Mouse (Mus musculus) inflammation-experienced regulatory T-cells, adult 6 months (primary cell): ENCODE measurements around the gene Lgals1. TPM values are rescaled to one million over a fixed set of nuclear protein-coding genes. Genes with fewer than 3 reads are reported as not detected.

Experiments
- ATAC-seq: one replicate; pipeline ENCODE4 v1.8.0; 2017
- polyA plus RNA-seq, 3 experiments: library from polyadenylated mRNA; unstranded; fragments of 100-300 nt; shearing (Covaris generic); gene quantifications; one replicate each; pipeline ENCODE4 v1.2.1; 2017

Gene Lgals1
- polyA plus RNA-seq, 3 experiments from 2014 or later, result 309 to 2,729 (median 443) TPM

GRCm38 (mm10) chr15:78940325-78940724 is 13.8 kb downstream of the Lgals1 start:
- no peak for ATAC-seq

GRCm38 (mm10) chr15:78942663-78943062 is 16.1 kb downstream of the Lgals1 start:
- peak; percentile 32 for ATAC-seq

- ATAC-seq, result no peak
These were observed 19.7 kb downstream of the Lgals1 start for GRCm38 (mm10) chr15:78946232-78946631.

GRCm38 (mm10) chr15:78947657-78948056 is 21.1 kb downstream of the Lgals1 start, which contains the start of gene Triobp:
Gene Triobp, plus strand, starts transcription at chr15:78947724.
- ATAC-seq, result no peak

GRCm38 (mm10) chr15:78948152-78948725 is 21.7 kb downstream of the Lgals1 start:
- no peak for ATAC-seq

DNA sequence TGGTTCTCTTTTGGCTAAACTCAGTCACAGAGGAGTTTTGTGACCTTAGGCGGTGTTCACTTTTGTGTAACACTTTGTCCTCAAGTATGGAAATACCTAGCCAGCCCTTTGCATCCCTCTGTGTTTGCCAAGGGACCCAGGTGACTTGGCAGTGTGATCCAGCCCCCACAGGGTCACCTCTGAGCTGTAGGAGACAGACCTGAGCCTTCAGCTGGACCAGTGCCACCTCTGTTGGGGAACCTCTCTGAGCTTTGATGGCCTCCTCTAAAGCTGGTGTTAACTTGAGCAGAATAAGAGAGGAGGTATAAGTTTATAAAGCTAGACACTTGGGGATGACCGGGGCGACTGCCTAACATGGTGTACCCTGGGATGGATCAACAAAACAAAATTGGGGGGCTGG is 22.4 kb downstream of the Lgals1 start:
- ATAC-seq, result no peak

- ATAC-seq, result no peak
These were observed 29.1 kb downstream of the Lgals1 start for GRCm38 (mm10) chr15:78955663-78956062.

DNA sequence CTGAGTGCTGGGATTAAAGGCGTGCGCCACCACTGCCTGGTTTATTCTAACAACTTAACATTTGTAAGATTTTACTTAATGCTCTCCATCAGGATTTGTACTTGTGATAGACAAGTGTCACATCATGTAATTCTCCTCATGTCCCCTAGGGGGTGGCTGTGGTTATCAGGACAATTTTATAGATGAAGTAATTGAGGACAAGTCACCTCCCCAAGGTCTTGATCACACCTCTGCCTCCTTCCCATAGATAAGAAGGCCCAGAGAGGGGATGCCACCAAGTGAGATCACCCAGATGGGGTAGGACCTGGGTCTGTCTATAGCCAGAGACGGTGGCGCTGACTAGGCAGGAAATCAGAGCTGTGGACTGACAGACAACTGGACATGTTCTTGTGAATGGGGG is 29.8 kb downstream of the Lgals1 start:
- no peak for ATAC-seq

- ATAC-seq, result no peak
These were observed 30.5 kb downstream of the Lgals1 start for GRCm38 (mm10) chr15:78957021-78957420.

DNA sequence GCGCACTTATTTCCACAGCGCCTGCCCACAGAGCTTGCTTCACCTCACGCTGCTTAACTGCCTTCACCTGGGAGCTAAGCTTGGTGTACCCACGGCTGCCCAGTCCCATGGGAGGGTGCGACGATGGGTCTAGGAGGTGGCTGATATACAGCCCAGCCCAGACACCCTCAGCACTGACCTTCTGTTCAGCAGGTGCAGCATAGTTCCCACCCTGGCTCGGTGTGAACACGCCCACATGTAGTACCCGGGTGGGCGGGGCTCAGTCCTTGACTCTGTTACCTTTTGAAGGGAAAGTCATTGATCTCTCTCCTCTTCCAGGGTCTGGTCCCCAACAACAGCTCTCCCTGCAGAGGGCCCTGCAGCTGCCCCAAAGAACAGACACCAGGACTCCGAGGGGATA is 33.0 kb downstream of the Lgals1 start:
- no peak for ATAC-seq

DNA sequence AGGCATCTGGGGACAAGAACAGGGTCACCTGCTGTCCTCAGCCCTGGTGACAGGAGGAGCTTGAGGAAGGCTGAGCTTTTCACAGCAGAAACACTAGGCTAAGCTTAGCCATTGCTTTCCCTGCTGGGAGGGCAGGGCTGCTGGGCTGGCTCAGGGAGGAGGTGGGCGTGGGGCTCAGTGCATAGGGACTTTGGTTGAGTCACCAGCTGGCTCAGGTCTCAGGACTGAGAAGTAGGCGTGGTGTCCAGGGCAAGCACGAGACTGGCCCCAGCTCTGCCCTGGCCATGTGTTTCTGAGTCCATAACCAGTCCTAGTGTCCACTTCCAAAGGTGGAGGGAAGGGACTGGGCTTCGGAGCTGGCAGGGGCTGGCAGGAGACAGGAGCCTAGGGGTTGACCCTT is 33.6 kb downstream of the Lgals1 start:
- ATAC-seq, result no peak

- ATAC-seq, result no peak
These were observed 36.4 kb downstream of the Lgals1 start for GRCm38 (mm10) chr15:78962885-78963284.

DNA sequence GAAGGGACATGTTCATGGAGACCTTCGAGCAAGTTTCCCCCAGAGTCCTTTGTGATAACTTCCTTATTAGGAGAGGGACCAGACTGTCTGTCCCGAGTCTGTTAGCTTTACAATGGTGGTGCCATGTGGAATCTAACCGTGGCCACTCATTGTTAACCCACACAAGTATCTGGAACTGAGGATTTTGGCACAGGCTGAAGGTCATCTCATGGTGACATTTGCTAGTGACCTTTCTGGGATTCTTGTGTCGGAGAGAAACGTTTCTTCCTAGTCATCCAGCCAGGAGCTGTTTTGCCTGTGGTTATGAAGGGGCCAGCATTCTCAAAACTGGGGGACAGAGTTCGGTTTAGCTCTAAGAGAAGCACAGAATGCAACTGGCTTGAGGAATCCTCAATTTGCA is 45.1 kb downstream of the Lgals1 start:
- no peak for ATAC-seq

DNA sequence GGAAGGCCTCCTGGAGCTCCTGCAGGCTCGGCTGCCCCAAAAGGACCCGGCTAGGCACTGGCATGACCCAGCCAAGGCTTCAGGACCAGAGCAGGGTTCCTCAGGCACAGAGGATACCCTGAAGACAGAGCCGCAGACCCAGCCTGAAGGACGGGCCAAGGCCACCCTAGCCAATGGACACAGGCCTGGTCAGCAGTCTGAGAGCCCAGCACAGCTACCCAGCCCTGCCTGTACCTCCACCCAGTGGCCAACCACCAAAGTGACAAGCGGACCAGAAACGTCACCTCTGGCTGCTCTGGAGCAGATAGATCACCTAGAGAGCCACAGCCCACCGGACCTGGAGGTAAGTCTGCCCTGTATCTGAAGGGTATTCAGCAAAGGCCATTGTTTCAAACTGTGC is 47.4 kb downstream of the Lgals1 start:
- no peak for ATAC-seq

DNA sequence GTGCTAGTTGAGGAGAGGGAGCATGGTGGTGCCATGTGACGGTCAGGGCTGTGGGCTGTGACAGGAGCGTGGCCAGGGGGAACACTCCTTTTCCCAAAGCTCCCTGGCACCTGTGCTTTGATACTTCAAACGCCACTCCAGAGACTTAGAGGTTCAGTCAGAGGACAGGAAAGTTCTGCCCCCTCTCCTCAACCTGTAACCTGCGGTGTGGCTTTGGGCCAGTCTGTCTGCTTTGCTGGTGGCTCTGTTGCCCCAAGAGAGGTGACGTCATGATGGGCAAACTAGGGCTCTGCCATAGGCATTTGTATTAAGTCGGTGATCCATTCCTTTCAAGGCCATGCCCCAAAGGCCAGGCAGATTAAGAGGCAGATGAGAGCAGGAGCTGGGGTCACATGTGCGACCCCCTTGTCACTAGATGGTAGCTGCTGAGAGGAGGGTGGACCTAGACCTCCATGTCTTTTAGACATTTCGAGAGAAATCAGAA is 51.2 kb downstream of the Lgals1 start:
- no peak for ATAC-seq

GRCm38 (mm10) chr15:78978875-78979274 is 52.4 kb downstream of the Lgals1 start:
- no peak for ATAC-seq

Other genes starting within 250 kb of the Lgals1 start
- gene Elfn2, start 208.0 kb upstream of the Lgals1 start, polyA plus RNA-seq, result under 1 TPM in 1 of 3 experiments, not detected in 2; 0.05 TPM
- gene Mfng, start 153.2 kb upstream of the Lgals1 start, polyA plus RNA-seq, result 10 to 100 TPM; 45.8 to 70.7 (median 62.8) TPM
- gene Card10, start 123.7 kb upstream of the Lgals1 start, polyA plus RNA-seq, result under 1 TPM; 0.15 to 0.26 (median 0.19) TPM
- gene Cdc42ep1, start 84.1 kb upstream of the Lgals1 start, polyA plus RNA-seq, result not detected
- gene Lgals2, start 71.2 kb upstream of the Lgals1 start, polyA plus RNA-seq, result not detected
- gene Gga1, start 49.5 kb upstream of the Lgals1 start, polyA plus RNA-seq, result 10 to 100 TPM; 11.9 to 22.5 (median 16.1) TPM
- gene Gm49510, start 27.1 kb upstream of the Lgals1 start, polyA plus RNA-seq, result not detected
- gene Sh3bp1, start 27.0 kb upstream of the Lgals1 start, polyA plus RNA-seq, result 10 to 100 TPM; 49.5 to 72.6 (median 52.6) TPM
- 1 to 10 TPM in 2 of 3 experiments, under 1 TPM in 1; 0.94 to 3.8 (median 3.3) TPM for gene Pdxp, start 12.8 kb upstream of the Lgals1 start, polyA plus RNA-seq
- gene Nol12, start 8.2 kb downstream of the Lgals1 start, polyA plus RNA-seq, result 10 to 100 TPM; 38.8 to 53.8 (median 51.1) TPM
- gene Triobp, start 21.0 kb downstream of the Lgals1 start, polyA plus RNA-seq, result 10 to 100 TPM; 14.8 to 27.1 (median 20.3) TPM
- 10 to 100 TPM; 31.0 to 52.3 (median 36.9) TPM for gene H1f0, start 101.7 kb downstream of the Lgals1 start, polyA plus RNA-seq
- not detected for gene Galr3, start 115.2 kb downstream of the Lgals1 start, polyA plus RNA-seq
- 10 to 100 TPM in 1 of 3 experiments, 1 to 10 TPM in 2; 5.5 to 10.8 (median 9.2) TPM for gene Ankrd54, start 136.2 kb downstream of the Lgals1 start, polyA plus RNA-seq
- 100 to 1,000 TPM; 224 to 286 (median 240) TPM for gene Eif3l, start 148.5 kb downstream of the Lgals1 start, polyA plus RNA-seq
- 10 to 100 TPM in 2 of 3 experiments, 1 to 10 TPM in 1; 7.0 to 20.8 (median 13.3) TPM for gene Micall1, start 182.2 kb downstream of the Lgals1 start, polyA plus RNA-seq
- 100 to 1,000 TPM; 109 to 122 (median 116) TPM for gene Polr2f, start 214.3 kb downstream of the Lgals1 start, polyA plus RNA-seq
- gene 1700088E04Rik, start 214.5 kb downstream of the Lgals1 start, polyA plus RNA-seq, result 1 to 10 TPM; 5.4 to 7.1 (median 5.9) TPM
- gene Sox10, start 238.5 kb downstream of the Lgals1 start, polyA plus RNA-seq, result not detected